Mouse (Mus musculus) intestine, embryonic 15.5 days (tissue): ENCODE measurements around the gene March6. TPM values are rescaled to one million over a fixed set of nuclear protein-coding genes. Genes with fewer than 3 reads are reported as not detected.

Experiments used
- ATAC-seq: fragments of 200-750 bp; cut with Nextera tagmentation; 2 replicates; pipeline ENCODE4 v1.8.0; 2017; ENCODE audit warnings: moderate TSS enrichment, moderate library complexity
- H3K27ac ChIP-seq: fragments of 300-500 bp; sonication (generic); 2 replicates; pipeline ENCODE4 v1.5.1; 2015; ENCODE audit warnings: mild to moderate bottlenecking, inconsistent platforms
- H3K27me3 ChIP-seq: fragments of 300-500 bp; sonication (generic); replicated peaks from 2 replicates; pipeline ENCODE4 v1.6.1; 2015; ENCODE audit warnings: inconsistent platforms
- H3K36me3 ChIP-seq: fragments of 300-500 bp; sonication (generic); 2 replicates; pipeline ENCODE4 v1.6.1; 2015; ENCODE audit warnings: inconsistent platforms
- H3K4me1 ChIP-seq: fragments of 300-500 bp; sonication (generic); replicated peaks from 2 replicates; pipeline ENCODE4 v1.6.1; 2015; ENCODE audit warnings: inconsistent platforms
- H3K4me2 ChIP-seq: fragments of 300-500 bp; sonication (generic); replicated peaks from 2 replicates; pipeline ENCODE4 v1.6.1; 2015; ENCODE audit warnings: mild to moderate bottlenecking, inconsistent platforms
- H3K4me3 ChIP-seq: fragments of 300-500 bp; sonication (generic); replicated peaks from 2 replicates; pipeline ENCODE4 v1.5.1; 2015; ENCODE audit warnings: inconsistent platforms
- H3K9ac ChIP-seq: fragments of 300-500 bp; sonication (generic); 2 replicates; pipeline ENCODE4 v1.6.1; 2015; ENCODE audit warnings: inconsistent platforms
- H3K9me3 ChIP-seq: fragments of 300-500 bp; sonication (generic); 2 replicates; pipeline ENCODE4 v1.6.1; 2016; ENCODE audit warnings: inconsistent platforms
- WGBS: fragments of 180-500 bp; shearing (Covaris S2); methylation state at CpG from one replicate; pipeline ENCODE4 v1.1.7; 2015; 5-methylcytosine and 5-hydroxymethylcytosine counted together
- polyA plus RNA-seq: library from polyadenylated mRNA; unstranded; fragments of >200 nt; fragmentation: Nextera tagmentation; extraction: Ambion mirVana; gene quantifications from 2 replicates; pipeline ENCODE4 v1.2.1, GENCODE M21; 2015

Gene March6
- polyA plus RNA-seq = 25.0 and 26.0 TPM in 2 replicates

GRCm38 (mm10) chr15:31530659-31531445 is at the start of gene March6:
March6 (minus strand) TSS chr15:31531053.
- ATAC-seq = peak; percentile 92
- Histone ChIP-seq H3K4me1 (0 out of 2 replicates have a peak, but pooled peaks cover 9% of the 10 kb centered on the region), H3K9ac (peak within 1 kb of the TSS; percentile 91), H3K36me3 (no peaks in the 10 kb centered on the region), H3K27me3 (no peaks in the 10 kb centered on the region), H3K27ac (peak within 1 kb of the TSS; percentile 97), H3K9me3 (no peaks in the 10 kb centered on the region), H3K4me3 (peak within 1 kb of the TSS; percentile 91), H3K4me2 (peak within 1 kb of the TSS; percentile 71)
- under 1% methylated on average over 79 of the region's 132 CpGs for WGBS

DNA sequence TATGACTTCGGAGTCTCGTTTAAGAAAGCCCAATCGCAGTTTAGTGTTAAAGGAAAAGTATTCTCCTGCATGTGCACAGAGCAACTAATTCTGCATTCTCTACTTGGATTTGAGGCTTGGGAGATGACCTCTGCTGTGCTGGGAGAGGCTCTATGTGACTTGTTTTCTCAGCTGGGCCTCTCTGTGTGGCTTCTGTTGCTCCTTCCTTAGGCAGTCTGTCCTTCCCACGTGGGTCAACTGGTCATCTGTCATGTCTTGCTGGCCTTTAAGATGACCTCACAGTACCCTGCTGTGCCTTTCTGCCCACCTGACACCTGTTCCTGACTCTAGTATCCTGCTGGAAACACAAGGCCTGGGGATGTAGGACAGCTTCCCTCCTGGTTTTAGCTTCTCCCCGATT is 45.2 kb upstream of the March6 start:
- Histone ChIP-seq H3K4me3 (no peak overlapping the region), H3K27me3 (no peaks in the 10 kb centered on the region), H3K4me2 (no peak overlapping the region), H3K4me1 (no peaks in the 10 kb centered on the region), H3K36me3 (no peaks in the 10 kb centered on the region), H3K27ac (no peak overlapping the region), H3K9me3 (no peaks in the 10 kb centered on the region), H3K9ac (no peak overlapping the region)
- 76% methylated on average over 5 of the region's 5 CpGs for whole genome bisulfite sequencing
- ATAC-seq = no peak

GRCm38 (mm10) chr15:31573692-31574091 is 42.8 kb upstream of the March6 start:
- H3K4me1 ChIP-seq = peaks cover 6% of the 10 kb centered on the region
- H3K27ac ChIP-seq = no peak overlapping the region
- no peaks in the 10 kb centered on the region for H3K9me3 ChIP-seq
- H3K27me3 ChIP-seq = no peaks in the 10 kb centered on the region
- H3K36me3 ChIP-seq = no peaks in the 10 kb centered on the region
- no peak overlapping the region for H3K4me3 ChIP-seq
- no peak for ATAC-seq
- no peak overlapping the region for H3K9ac ChIP-seq
- no peak overlapping the region for H3K4me2 ChIP-seq

DNA sequence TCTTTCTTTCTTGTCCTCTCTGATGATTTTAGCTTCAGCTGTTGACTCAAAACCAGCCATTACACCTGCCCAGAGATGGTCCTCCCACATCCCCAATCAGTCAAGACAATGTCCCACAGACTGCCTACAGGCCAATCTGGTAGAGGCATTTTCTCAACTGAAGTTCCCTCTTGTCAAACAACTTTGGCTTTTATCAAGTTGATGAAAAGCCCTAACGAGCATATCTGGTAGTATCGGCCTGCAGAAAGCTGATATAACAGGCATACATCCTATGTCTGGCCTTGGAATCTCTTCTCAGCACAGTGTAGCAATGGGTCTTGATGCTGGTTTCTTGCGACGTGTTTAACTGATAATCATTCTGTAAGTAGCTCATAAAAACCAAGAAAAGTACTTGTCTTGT is 42.4 kb upstream of the March6 start:
- WGBS = 81% methylated on average over 4 of the region's 4 CpGs
- Histone ChIP-seq H3K4me3 (no peak overlapping the region), H3K27ac (no peak overlapping the region), H3K9me3 (no peaks in the 10 kb centered on the region), H3K4me2 (no peak overlapping the region), H3K27me3 (no peaks in the 10 kb centered on the region), H3K9ac (no peak overlapping the region), H3K36me3 (no peaks in the 10 kb centered on the region), H3K4me1 (peaks cover 9% of the 10 kb centered on the region)
- no peak for ATAC-seq

GRCm38 (mm10) chr15:31571906-31572722 is 41.3 kb upstream of the March6 start:
- no peak for ATAC-seq
- Histone ChIP-seq H3K9me3 (no peaks in the 10 kb centered on the region), H3K4me1 (peaks cover 9% of the 10 kb centered on the region), H3K4me2 (no peak overlapping the region), H3K36me3 (no peaks in the 10 kb centered on the region), H3K4me3 (no peak overlapping the region), H3K27me3 (no peaks in the 10 kb centered on the region), H3K27ac (no peak overlapping the region), H3K9ac (no peak overlapping the region)
- whole genome bisulfite sequencing = 84% methylated on average over 16 of the region's 16 CpGs

GRCm38 (mm10) chr15:31570959-31571358 is 40.1 kb upstream of the March6 start:
- whole genome bisulfite sequencing = 92% methylated on average over 8 of the region's 8 CpGs
- H3K27ac ChIP-seq = no peak overlapping the region
- no peaks in the 10 kb centered on the region for H3K36me3 ChIP-seq
- no peaks in the 10 kb centered on the region for H3K9me3 ChIP-seq
- peaks cover 9% of the 10 kb centered on the region for H3K4me1 ChIP-seq
- no peaks in the 10 kb centered on the region for H3K27me3 ChIP-seq
- H3K4me2 ChIP-seq = no peak overlapping the region
- no peak for ATAC-seq
- no peak overlapping the region for H3K9ac ChIP-seq
- no peak overlapping the region for H3K4me3 ChIP-seq

DNA sequence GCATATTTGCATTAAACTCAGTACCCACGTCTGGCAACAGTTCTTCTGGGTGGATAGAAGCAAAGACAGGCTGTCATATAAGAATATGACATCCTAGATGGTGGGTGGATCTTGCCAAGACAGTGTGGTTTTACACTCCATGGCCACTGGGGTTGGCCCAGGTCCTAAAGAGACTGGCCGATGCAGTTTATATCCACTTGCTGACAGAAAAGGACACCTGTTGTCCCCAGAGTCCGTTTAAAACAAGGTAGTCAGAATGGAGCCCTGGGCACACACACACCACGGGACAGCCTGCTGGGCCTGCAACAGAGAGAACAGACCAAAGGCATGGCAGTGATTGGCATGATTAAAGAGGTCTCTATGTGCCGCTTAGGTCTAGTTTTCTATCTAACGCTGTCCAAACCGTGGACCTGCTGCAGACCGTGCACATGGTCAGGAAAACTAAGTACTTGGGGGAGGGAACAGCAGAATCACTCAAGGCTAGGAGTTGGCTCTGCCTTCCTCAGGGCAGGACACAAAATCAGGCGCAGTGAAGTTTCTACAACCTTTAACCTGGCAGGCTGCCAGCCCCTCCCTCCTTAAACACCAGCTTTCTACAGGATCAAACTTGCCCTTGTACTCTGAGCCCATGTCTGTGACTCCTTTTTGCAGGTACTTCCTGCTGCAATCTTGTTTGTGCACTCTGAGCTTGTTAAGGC is 38.6 kb upstream of the March6 start:
- 55% methylated on average over 9 of the region's 9 CpGs for WGBS
- Histone ChIP-seq H3K4me2 (peak overlapping the region; percentile 48), H3K36me3 (no peaks in the 10 kb centered on the region), H3K9ac (no peak overlapping the region), H3K4me1 (peaks cover 11% of the 10 kb centered on the region), H3K27me3 (no peaks in the 10 kb centered on the region), H3K4me3 (0 out of 2 replicates have a peak overlapping the region, but pooled peaks have one; percentile 1), H3K9me3 (no peaks in the 10 kb centered on the region), H3K27ac (peak overlapping the region; percentile 85)
- peak; percentile 85 for ATAC-seq

DNA sequence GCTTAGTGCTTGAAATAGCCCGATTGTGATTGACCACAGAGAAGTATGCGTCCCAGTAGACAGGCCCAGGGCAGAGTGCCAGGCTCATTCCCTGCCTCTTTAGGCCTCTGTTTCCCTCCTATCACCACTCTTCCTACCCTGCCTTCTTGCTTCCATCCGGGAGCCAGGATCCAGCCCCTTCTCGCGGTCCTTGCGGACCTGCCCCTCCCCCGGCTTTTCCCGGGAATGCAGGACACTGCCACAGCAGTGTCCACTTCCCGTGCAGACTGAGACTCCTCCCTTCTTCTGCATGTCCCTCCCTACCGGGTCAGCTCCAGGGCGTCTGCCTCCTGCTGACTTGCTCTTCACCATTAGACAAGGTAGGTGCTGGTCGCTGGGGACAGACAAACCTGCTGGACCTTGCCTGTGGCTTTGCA is 37.7 kb upstream of the March6 start:
- peak overlapping the region; percentile 85 for H3K27ac ChIP-seq
- peak overlapping the region; percentile 48 for H3K4me2 ChIP-seq
- peaks cover 11% of the 10 kb centered on the region for H3K4me1 ChIP-seq
- ATAC-seq = peak; percentile 67
- 13% methylated on average over 12 of the region's 12 CpGs for WGBS
- H3K9ac ChIP-seq = peak overlapping the region; percentile 4; the same call in 1 of the 2 replicates
- 0 out of 2 replicates have a peak overlapping the region, but pooled peaks have one; percentile 7 for H3K4me3 ChIP-seq
- no peaks in the 10 kb centered on the region for H3K36me3 ChIP-seq
- H3K27me3 ChIP-seq = no peaks in the 10 kb centered on the region
- H3K9me3 ChIP-seq = no peaks in the 10 kb centered on the region

DNA sequence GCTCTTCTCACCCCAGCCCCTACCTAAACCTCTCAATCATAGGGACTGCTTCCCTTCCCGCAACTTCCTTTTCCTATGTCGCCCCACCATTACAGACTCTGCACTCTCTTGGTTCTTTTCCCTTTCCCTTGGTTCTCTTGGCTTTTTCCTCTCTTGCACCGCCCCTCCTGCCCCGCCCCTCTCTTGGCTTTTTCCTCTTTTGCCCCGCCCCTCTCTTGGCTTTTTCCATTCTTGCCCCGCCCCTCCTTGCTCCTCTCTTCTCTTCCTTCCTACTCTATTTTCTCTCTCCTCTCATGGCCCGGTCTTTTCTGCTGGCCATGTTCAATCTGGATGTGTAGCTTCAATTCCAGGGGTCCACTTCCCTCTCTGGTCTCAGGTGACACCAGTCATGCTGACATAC is 36.6 kb upstream of the March6 start:
- Histone ChIP-seq H3K27me3 (no peaks in the 10 kb centered on the region), H3K27ac (no peak overlapping the region), H3K36me3 (no peaks in the 10 kb centered on the region), H3K9ac (no peak overlapping the region), H3K4me1 (peaks cover 11% of the 10 kb centered on the region), H3K9me3 (no peaks in the 10 kb centered on the region), H3K4me3 (no peak overlapping the region), H3K4me2 (no peak overlapping the region)
- WGBS = 78% methylated on average over 7 of the region's 7 CpGs
- no peak for ATAC-seq

DNA sequence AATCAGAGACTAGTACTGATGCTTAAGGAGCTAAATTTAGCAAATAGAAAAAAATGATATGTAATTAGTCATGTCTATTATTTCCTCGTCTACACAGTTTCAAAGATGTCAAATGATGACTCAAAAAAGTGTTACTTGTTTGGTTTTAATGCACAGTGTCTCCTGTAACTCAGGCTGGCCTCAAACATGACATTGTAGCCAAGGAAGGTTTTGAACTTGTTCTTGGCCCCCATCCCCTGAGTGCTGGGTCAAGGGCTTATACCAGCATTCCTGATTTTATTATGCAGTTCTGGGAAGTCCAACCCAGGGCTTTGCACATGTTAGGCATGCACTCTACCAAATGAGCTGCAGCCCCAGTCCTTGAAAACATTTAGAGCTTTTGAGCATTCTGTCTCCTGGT is 34.9 kb upstream of the March6 start:
- Histone ChIP-seq H3K9ac (no peak overlapping the region), H3K9me3 (no peaks in the 10 kb centered on the region), H3K36me3 (no peaks in the 10 kb centered on the region), H3K27me3 (no peaks in the 10 kb centered on the region), H3K4me2 (no peak overlapping the region), H3K4me1 (peaks cover 11% of the 10 kb centered on the region), H3K27ac (no peak overlapping the region), H3K4me3 (no peak overlapping the region)
- WGBS = 74% methylated on average over 1 of the region's 1 CpGs
- ATAC-seq = no peak

GRCm38 (mm10) chr15:31565184-31565583 is 34.3 kb upstream of the March6 start, which contains the start of gene Cmbl:
Cmbl (plus strand) TSS chr15:31565389.
- ATAC-seq = no peak
- Histone ChIP-seq H3K4me1 (peaks cover 8% of the 10 kb centered on the region), H3K9ac (no peak within 1 kb of the TSS), H3K27me3 (no peaks in the 10 kb centered on the region), H3K36me3 (no peaks in the 10 kb centered on the region), H3K4me2 (no peak within 1 kb of the TSS), H3K4me3 (no peak within 1 kb of the TSS), H3K9me3 (no peaks in the 10 kb centered on the region), H3K27ac (no peak within 1 kb of the TSS)
- 57% methylated on average over 5 of the region's 5 CpGs for WGBS
